Mouse (Mus musculus) midbrain, embryonic 11.5 days (tissue): Measurements from ENCODE around the gene Vezf1. TPM values are rescaled to one million over a fixed set of nuclear protein-coding genes. Genes with fewer than 3 reads are reported as not detected.

Experiments used
- ATAC-seq: fragments of 200-750 bp; cut with Nextera tagmentation; 2 replicates; pipeline ENCODE4 v1.8.0; 2017; ENCODE audit warnings: moderate TSS enrichment, moderate library complexity; ENCODE audit not compliant: low FRiP score
- DNase-seq: peaks from one replicate; pipeline ENCODE4 v3.0.0; 2015; ENCODE audit warnings: low spot score; ENCODE audit errors: missing footprints
- H3K27ac ChIP-seq: fragments of 300-500 bp; sonication (generic); 2 replicates; pipeline ENCODE4 v1.5.1; 2014; ENCODE audit warnings: low read depth, low read length
- H3K27me3 ChIP-seq: fragments of 300-500 bp; sonication (generic); 2 replicates; pipeline ENCODE4 v1.6.1; 2014; ENCODE audit warnings: mild to moderate bottlenecking, low read length, moderate library complexity, mixed read lengths; ENCODE audit not compliant: control insufficient read depth, insufficient read depth
- H3K36me3 ChIP-seq: fragments of 300-500 bp; sonication (generic); 2 replicates; pipeline ENCODE4 v1.6.1; 2014; ENCODE audit warnings: mild to moderate bottlenecking, low read length, moderate library complexity, mixed read lengths; ENCODE audit not compliant: control insufficient read depth, insufficient read depth
- H3K4me1 ChIP-seq: fragments of 300-500 bp; sonication (generic); 2 replicates; pipeline ENCODE4 v1.6.1; 2014; ENCODE audit warnings: low read length; ENCODE audit not compliant: control insufficient read depth, insufficient read depth
- H3K4me2 ChIP-seq: fragments of 300-500 bp; sonication (generic); 2 replicates; pipeline ENCODE4 v1.6.1; 2014; ENCODE audit warnings: mild to moderate bottlenecking, moderate library complexity
- H3K4me3 ChIP-seq: fragments of 300-500 bp; sonication (generic); 2 replicates; pipeline ENCODE4 v1.5.1; 2014; ENCODE audit warnings: low read depth, low read length
- H3K9ac ChIP-seq: fragments of 300-500 bp; sonication (generic); 2 replicates; pipeline ENCODE4 v1.6.1; 2014; ENCODE audit warnings: low read length
- H3K9me3 ChIP-seq: fragments of 300-500 bp; sonication (generic); 2 replicates; pipeline ENCODE4 v1.6.1; 2016; ENCODE audit warnings: low read length; ENCODE audit not compliant: control insufficient read depth
- WGBS: fragments of 180-500 bp; shearing (Covaris S2); extraction: QIAGEN DNeasy Blood & Tissue Kit; methylation state at CpG from one replicate; pipeline ENCODE4 v1.1.7; 2014; 5-methylcytosine and 5-hydroxymethylcytosine counted together
- polyA plus RNA-seq: library from polyadenylated mRNA; unstranded; fragments of >200 nt; fragmentation: Nextera tagmentation; extraction: Ambion mirVana; gene quantifications from 2 replicates; pipeline ENCODE4 v1.2.1, GENCODE M21; 2014

Gene Vezf1
- polyA plus RNA-seq, 1 experiment from 2014 or later, result 82.5 TPM

GRCm38 (mm10) chr11:88123021-88123420 is 54.9 kb downstream of the Vezf1 start:
- Histone ChIP-seq H3K4me3 (no peak overlapping the region), H3K36me3 (no peaks in the 10 kb centered on the region), H3K9ac (no peak overlapping the region), H3K27me3 (no peaks in the 10 kb centered on the region), H3K9me3 (no peaks in the 10 kb centered on the region), H3K4me2 (no peak overlapping the region), H3K27ac (no peak overlapping the region), H3K4me1 (peaks cover 43% of the 10 kb centered on the region)
- ATAC-seq (no peak), DNase-seq (no peak)
- WGBS, result 74% methylated on average over 5 of the region's 5 CpGs

DNA sequence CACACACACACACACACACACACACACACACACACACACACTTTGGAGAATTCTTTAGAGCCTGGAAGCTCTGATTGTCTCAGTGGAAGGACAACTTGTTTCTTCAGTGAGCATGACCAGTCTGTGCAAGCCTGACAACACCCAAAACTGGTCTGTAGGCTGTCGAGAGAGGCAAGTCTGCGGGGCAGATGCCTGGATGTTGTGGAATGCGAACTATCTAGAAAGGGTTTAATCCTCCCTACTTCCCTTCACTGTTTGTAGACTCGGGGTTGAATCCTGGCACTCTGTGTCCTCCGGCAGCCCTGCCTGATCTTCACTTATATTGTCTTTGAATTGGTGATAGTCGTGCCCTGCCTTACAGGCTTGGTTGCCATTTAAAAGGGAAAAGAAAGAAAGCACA is 55.7 kb downstream of the Vezf1 start:
- no peaks in the 10 kb centered on the region for H3K9me3 ChIP-seq
- H3K4me3 ChIP-seq, result no peak overlapping the region
- WGBS, result 11% methylated on average over 6 of the region's 6 CpGs
- ATAC-seq (no peak), DNase-seq (no peak)
- no peak overlapping the region for H3K4me2 ChIP-seq
- no peak overlapping the region for H3K27ac ChIP-seq
- H3K9ac ChIP-seq, result peak overlapping the region; percentile 24; the same call in 1 of the 2 replicates
- H3K36me3 ChIP-seq, result no peaks in the 10 kb centered on the region
- no peaks in the 10 kb centered on the region for H3K27me3 ChIP-seq
- H3K4me1 ChIP-seq, result peaks cover 36% of the 10 kb centered on the region

GRCm38 (mm10) chr11:88125483-88125882 is 57.4 kb downstream of the Vezf1 start:
- H3K9ac ChIP-seq, result no peak overlapping the region
- ATAC-seq (no peak), DNase-seq (no peak)
- WGBS, result 76% methylated on average over 6 of the region's 7 CpGs
- no peaks in the 10 kb centered on the region for H3K27me3 ChIP-seq
- no peaks in the 10 kb centered on the region for H3K9me3 ChIP-seq
- H3K4me3 ChIP-seq, result no peak overlapping the region
- H3K36me3 ChIP-seq, result no peaks in the 10 kb centered on the region
- H3K4me2 ChIP-seq, result no peak overlapping the region
- H3K27ac ChIP-seq, result no peak overlapping the region
- H3K4me1 ChIP-seq, result peaks cover 18% of the 10 kb centered on the region

- H3K9ac ChIP-seq, result no peak overlapping the region
- H3K4me1 ChIP-seq, result peaks cover 16% of the 10 kb centered on the region
- WGBS, result 16% methylated on average over 5 of the region's 5 CpGs
- peak; percentile 52; the same call in 1 of the 2 replicates for ATAC-seq
- H3K4me2 ChIP-seq, result no peak overlapping the region
- H3K4me3 ChIP-seq, result no peak overlapping the region
- no peak for DNase-seq
- H3K36me3 ChIP-seq, result no peaks in the 10 kb centered on the region
- H3K9me3 ChIP-seq, result no peaks in the 10 kb centered on the region
- H3K27me3 ChIP-seq, result no peaks in the 10 kb centered on the region
- peak overlapping the region; percentile 3; the same call in 1 of the 2 replicates for H3K27ac ChIP-seq
Measured at GRCm38 (mm10) chr11:88126306-88126793, 58.3 kb downstream of the Vezf1 start.

DNA sequence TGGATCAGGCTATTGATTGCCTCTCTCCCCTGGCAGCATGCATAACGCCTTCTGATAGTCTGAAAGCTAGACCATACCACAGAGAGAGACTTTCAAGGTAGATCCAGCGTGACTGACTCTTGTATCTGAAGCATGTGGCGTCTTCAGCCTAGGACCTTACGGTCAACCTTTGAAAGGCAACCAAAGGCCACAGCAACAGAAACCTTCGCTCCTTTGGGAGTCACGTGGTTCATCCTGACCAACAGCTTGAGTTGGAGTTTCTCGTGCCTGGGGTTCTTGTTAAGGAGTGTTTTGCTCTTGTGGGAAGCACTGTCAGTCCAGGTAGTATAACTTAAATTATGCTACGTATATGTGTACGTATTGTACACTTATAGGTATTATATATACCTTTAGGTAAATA is 60.4 kb downstream of the Vezf1 start:
- Histone ChIP-seq H3K9ac (no peak overlapping the region), H3K9me3 (no peaks in the 10 kb centered on the region), H3K27me3 (no peaks in the 10 kb centered on the region), H3K4me1 (peaks cover 16% of the 10 kb centered on the region), H3K36me3 (no peaks in the 10 kb centered on the region), H3K4me2 (no peak overlapping the region), H3K4me3 (no peak overlapping the region), H3K27ac (no peak overlapping the region)
- 92% methylated on average over 9 of the region's 9 CpGs for WGBS
- ATAC-seq (no peak), DNase-seq (no peak)

DNA sequence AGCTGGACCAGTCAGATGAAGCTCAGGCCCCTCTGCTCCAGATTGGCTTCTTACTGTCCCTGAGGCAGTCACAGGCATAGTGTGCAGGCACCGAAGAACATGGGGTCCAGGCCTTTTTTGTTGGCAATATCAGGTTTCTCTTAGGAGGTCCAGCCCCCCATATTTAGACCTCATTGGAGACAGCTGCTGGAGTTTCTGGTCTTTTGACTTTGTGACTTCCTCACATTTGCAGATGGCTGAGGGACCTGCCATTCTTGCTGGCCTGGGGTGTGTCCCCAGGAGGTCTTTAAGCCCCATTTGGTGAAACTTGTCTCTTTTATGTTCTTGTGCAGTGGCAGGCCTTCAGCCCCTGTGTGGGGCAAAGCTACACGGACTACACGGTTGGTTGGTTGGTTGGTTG is 61.2 kb downstream of the Vezf1 start:
- ATAC-seq (no peak), DNase-seq (no peak)
- Histone ChIP-seq H3K9me3 (no peaks in the 10 kb centered on the region), H3K27ac (no peak overlapping the region), H3K36me3 (no peaks in the 10 kb centered on the region), H3K27me3 (no peaks in the 10 kb centered on the region), H3K4me1 (peaks cover 9% of the 10 kb centered on the region), H3K4me2 (no peak overlapping the region), H3K9ac (no peak overlapping the region), H3K4me3 (no peak overlapping the region)
- 63% methylated on average over 3 of the region's 3 CpGs for WGBS

DNA sequence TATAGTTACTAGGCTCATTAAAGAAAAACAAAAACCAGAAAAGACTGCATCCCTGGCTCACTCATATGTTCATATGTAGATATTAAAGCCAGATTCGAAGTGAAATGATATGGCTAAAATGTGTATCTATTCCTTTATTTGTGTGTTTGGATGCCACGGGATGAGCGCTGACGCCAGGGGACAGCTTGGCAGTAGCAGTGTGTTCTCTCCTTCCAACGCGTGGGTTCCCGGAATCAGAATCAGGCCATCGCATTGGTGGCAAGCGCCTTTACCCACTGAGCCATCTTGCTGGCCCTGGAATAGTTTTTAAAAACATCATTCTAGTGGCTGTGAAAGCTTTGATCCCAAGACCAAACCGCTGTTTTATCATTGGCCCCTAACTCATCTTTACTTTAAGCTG is 61.9 kb downstream of the Vezf1 start:
- DNase-seq (no peak), ATAC-seq (no peak)
- Histone ChIP-seq H3K9me3 (no peaks in the 10 kb centered on the region), H3K4me1 (peaks cover 9% of the 10 kb centered on the region), H3K4me2 (no peak overlapping the region), H3K27me3 (no peaks in the 10 kb centered on the region), H3K27ac (no peak overlapping the region), H3K36me3 (no peaks in the 10 kb centered on the region), H3K9ac (no peak overlapping the region), H3K4me3 (no peak overlapping the region)
- WGBS, result 97% methylated on average over 10 of the region's 10 CpGs

- Histone ChIP-seq H3K27ac (no peak overlapping the region), H3K4me3 (no peak overlapping the region), H3K27me3 (no peaks in the 10 kb centered on the region), H3K9me3 (no peaks in the 10 kb centered on the region), H3K9ac (no peak overlapping the region), H3K4me1 (peaks cover 2% of the 10 kb centered on the region), H3K4me2 (no peak overlapping the region), H3K36me3 (no peaks in the 10 kb centered on the region)
- 80% methylated on average over 8 of the region's 8 CpGs for WGBS
- ATAC-seq (no peak), DNase-seq (no peak)
Measured at GRCm38 (mm10) chr11:88131847-88132246, 63.8 kb downstream of the Vezf1 start.
